Mouse (Mus musculus) spleen, adult 2 months (tissue): ENCODE measurements around the gene St6galnac3. TPM values are rescaled to one million over a fixed set of nuclear protein-coding genes. Genes with fewer than 3 reads are reported as not detected.

ENCODE experiments used
- DNase-seq, 2 experiments: peaks; one replicate each; pipeline versions ENCODE4 v3.0.0 to v3.0.0-alpha.2; 2012 to 2021; ENCODE audit warnings: low spot score in 2 of 2, low read depth in 1 of 2
- H3K27ac ChIP-seq: fragments of 200-500 bp; 2 replicates; pipeline ENCODE4 v1.5.1; 2012; ENCODE audit warnings: low read length, inconsistent platforms; ENCODE audit not compliant: insufficient read depth
- H3K27me3 ChIP-seq: fragments of 200-500 bp; 2 replicates; pipeline ENCODE4 v1.6.1; 2012; ENCODE audit warnings: mild to moderate bottlenecking, moderate library complexity, low read length, inconsistent platforms; ENCODE audit not compliant: control insufficient read depth, insufficient read depth
- H3K36me3 ChIP-seq: fragments of 200-500 bp; 2 replicates; pipeline ENCODE4 v1.6.1; 2012; ENCODE audit warnings: mild to moderate bottlenecking, low read length, inconsistent platforms; ENCODE audit not compliant: control insufficient read depth, insufficient read depth
- H3K4me1 ChIP-seq: fragments of 200-500 bp; 2 replicates; pipeline ENCODE4 v1.6.1; 2011; ENCODE audit warnings: inconsistent platforms; ENCODE audit not compliant: control insufficient read depth, insufficient read depth, insufficient read length
- H3K4me3 ChIP-seq: fragments of 200-500 bp; 2 replicates; pipeline ENCODE4 v1.5.1; 2011; ENCODE audit warnings: mild to moderate bottlenecking, inconsistent platforms; ENCODE audit not compliant: insufficient read depth, insufficient read length; ENCODE audit errors: extremely low read depth
- CTCF ChIP-seq: fragments of 200-500 bp; IDR thresholded peaks from 2 replicates; pipeline ENCODE4 v1.5.1; 2011; ENCODE audit warnings: mild to moderate bottlenecking, inconsistent platforms; ENCODE audit not compliant: insufficient read depth, insufficient read length, insufficient replicate concordance; ENCODE audit errors: extremely low read depth
- POLR2A ChIP-seq: fragments of 200-500 bp; IDR thresholded peaks from 2 replicates; pipeline ENCODE4 v1.6.1; 2011; ENCODE audit warnings: low read depth, low read length, inconsistent platforms
- WGBS: fragments of 180-500 bp; shearing (Covaris S2); methylation state at CpG from one replicate; pipeline ENCODE4 v1.1.7; 2018; 5-methylcytosine and 5-hydroxymethylcytosine counted together
- polyA plus RNA-seq: library from polyadenylated mRNA; depleted of rRNA; stranded (reverse); fragments of >200 nt; gene quantifications from 2 replicates; pipeline ENCODE4 v1.2.3, GENCODE M21; 2012

Gene St6galnac3
- polyA plus RNA-seq, 1 experiment = 3.0 TPM

GRCm38 (mm10) chr3:153567913-153568312 lies 157.1 kb downstream of the St6galnac3 start:
- WGBS = 83% methylated on average over 3 of the region's 3 CpGs
- Histone ChIP-seq H3K4me1 (peaks cover 5% of the 10 kb centered on the region; the same call in 1 of the 2 replicates), H3K36me3 (no peaks in the 10 kb centered on the region), H3K4me3 (no peak overlapping the region), H3K27me3 (no peaks in the 10 kb centered on the region), H3K27ac (no peak overlapping the region)
- no peak for DNase-seq
- no peak for TF ChIP-seq CTCF
- no peak for TF ChIP-seq POLR2A

GRCm38 (mm10) chr3:153567512-153567911 lies 157.5 kb downstream of the St6galnac3 start:
- peak in 1 of 2 experiments; percentile 4 for DNase-seq
- WGBS = 85% methylated on average over 4 of the region's 4 CpGs
- H3K4me3 ChIP-seq = no peak overlapping the region
- H3K27ac ChIP-seq = no peak overlapping the region
- no peaks in the 10 kb centered on the region for H3K27me3 ChIP-seq
- peaks cover 5% of the 10 kb centered on the region; the same call in 1 of the 2 replicates for H3K4me1 ChIP-seq
- TF ChIP-seq CTCF (no peak), POLR2A (no peak)
- H3K36me3 ChIP-seq = no peaks in the 10 kb centered on the region

GRCm38 (mm10) chr3:153566100-153566499 lies 158.9 kb downstream of the St6galnac3 start:
- TF ChIP-seq CTCF = no peak
- TF ChIP-seq POLR2A = no peak
- no peak overlapping the region for H3K4me3 ChIP-seq
- no peak overlapping the region for H3K27ac ChIP-seq
- 22% methylated on average over 2 of the region's 2 CpGs for WGBS
- DNase-seq = peak in 1 of 2 experiments; percentile 15
- no peaks in the 10 kb centered on the region for H3K36me3 ChIP-seq
- H3K4me1 ChIP-seq = peaks cover 5% of the 10 kb centered on the region; the same call in 1 of the 2 replicates
- no peaks in the 10 kb centered on the region for H3K27me3 ChIP-seq

- H3K4me3 ChIP-seq = no peak overlapping the region
- no peak overlapping the region for H3K27ac ChIP-seq
- no peak for DNase-seq
- 94% methylated on average over 6 of the region's 6 CpGs for WGBS
- no peaks in the 10 kb centered on the region for H3K27me3 ChIP-seq
- 0 out of 2 replicates have a peak, but pooled peaks cover under 1% of the 10 kb centered on the region for H3K4me1 ChIP-seq
- no peaks in the 10 kb centered on the region for H3K36me3 ChIP-seq
- TF ChIP-seq POLR2A (no peak), CTCF (no peak)
Measured at GRCm38 (mm10) chr3:153560897-153561296, 164.1 kb downstream of the St6galnac3 start.

GRCm38 (mm10) chr3:153559586-153559985 lies 165.4 kb downstream of the St6galnac3 start:
- no peaks in the 10 kb centered on the region for H3K27me3 ChIP-seq
- no peak for TF ChIP-seq POLR2A
- H3K27ac ChIP-seq = no peak overlapping the region

GRCm38 (mm10) chr3:153556621-153557020 lies 168.4 kb downstream of the St6galnac3 start:
- Histone ChIP-seq H3K4me1 (no peaks in the 10 kb centered on the region), H3K4me3 (no peak overlapping the region), H3K27me3 (no peaks in the 10 kb centered on the region), H3K36me3 (no peaks in the 10 kb centered on the region), H3K27ac (no peak overlapping the region)
- WGBS = 88% methylated on average over 11 of the region's 11 CpGs
- no peak for DNase-seq
- no peak for TF ChIP-seq POLR2A
- no peak for TF ChIP-seq CTCF

More at GRCm38 (mm10) chr3:153559586-153559985, 165.4 kb downstream of the St6galnac3 start:
- 89% methylated on average over 8 of the region's 8 CpGs for WGBS
- Histone ChIP-seq H3K4me1 (no peaks in the 10 kb centered on the region), H3K36me3 (no peaks in the 10 kb centered on the region), H3K4me3 (no peak overlapping the region)
- no peak for DNase-seq

- Histone ChIP-seq H3K4me3 (no peak overlapping the region), H3K4me1 (no peaks in the 10 kb centered on the region), H3K36me3 (no peaks in the 10 kb centered on the region), H3K27ac (no peak overlapping the region), H3K27me3 (no peaks in the 10 kb centered on the region)
- TF ChIP-seq CTCF (no peak), POLR2A (no peak)
- DNase-seq = no peak
- 90% methylated on average over 3 of the region's 3 CpGs for WGBS
Measured at GRCm38 (mm10) chr3:153553712-153554111, 171.3 kb downstream of the St6galnac3 start.
